Mouse (Mus musculus) forebrain, embryonic 11.5 days (tissue): ENCODE measurements around the gene Gm42878. TPM values are rescaled to one million over a fixed set of nuclear protein-coding genes. Genes with fewer than 3 reads are reported as not detected.

Source experiments
- ATAC-seq: fragments of 200-750 bp; cut with Nextera tagmentation; replicated peaks from 2 replicates; pipeline ENCODE4 v1.8.0; 2017; ENCODE audit warnings: moderate TSS enrichment; ENCODE audit not compliant: low FRiP score
- DNase-seq: peaks from one replicate; pipeline ENCODE4 v3.0.0-alpha.2; 2017; ENCODE audit warnings: low spot score
- H3K27ac ChIP-seq: fragments of 300-500 bp; sonication (generic); 2 replicates; pipeline ENCODE4 v1.5.1; 2014; ENCODE audit warnings: low read depth, low read length
- H3K27me3 ChIP-seq: fragments of 300-500 bp; sonication (generic); 2 replicates; pipeline ENCODE4 v1.6.1; 2014; ENCODE audit warnings: mild to moderate bottlenecking, low read length, mixed read lengths; ENCODE audit not compliant: control insufficient read depth, insufficient read depth
- H3K36me3 ChIP-seq: fragments of 300-500 bp; sonication (generic); 2 replicates; pipeline ENCODE4 v1.6.1; 2014; ENCODE audit warnings: mild to moderate bottlenecking, low read length, moderate library complexity, mixed read lengths; ENCODE audit not compliant: control insufficient read depth, insufficient read depth
- H3K4me1 ChIP-seq: fragments of 300-500 bp; sonication (generic); replicated peaks from 2 replicates; pipeline ENCODE4 v1.6.1; 2014; ENCODE audit warnings: low read length, mixed read lengths; ENCODE audit not compliant: control insufficient read depth, insufficient read depth
- H3K4me2 ChIP-seq: fragments of 300-500 bp; sonication (generic); 2 replicates; pipeline ENCODE4 v1.6.1; 2014; ENCODE audit warnings: low read depth, mild to moderate bottlenecking, low read length, moderate library complexity, mixed read lengths; ENCODE audit not compliant: severe bottlenecking
- H3K4me3 ChIP-seq: fragments of 300-500 bp; sonication (generic); 2 replicates; pipeline ENCODE4 v1.5.1; 2014; ENCODE audit warnings: low read depth, low read length
- H3K9ac ChIP-seq: fragments of 300-500 bp; sonication (generic); 2 replicates; pipeline ENCODE4 v1.6.1; 2014; ENCODE audit warnings: low read length
- H3K9me3 ChIP-seq: fragments of 300-500 bp; sonication (generic); 2 replicates; pipeline ENCODE4 v1.6.1; 2016; ENCODE audit warnings: low read length, mixed read lengths; ENCODE audit not compliant: control insufficient read depth
- WGBS: fragments of 180-500 bp; shearing (Covaris S2); extraction: QIAGEN DNeasy Blood & Tissue Kit; methylation state at CpG from one replicate; pipeline ENCODE4 v1.1.7; 2014; 5-methylcytosine and 5-hydroxymethylcytosine counted together
- polyA plus RNA-seq: library from polyadenylated mRNA; unstranded; fragments of >200 nt; fragmentation: Nextera tagmentation; extraction: Ambion mirVana; gene quantifications from 2 replicates; pipeline ENCODE4 v1.2.1, GENCODE M21; 2014

The Gm42878 gene
- polyA plus RNA-seq, 1 experiment from 2014 or later = not detected

DNA sequence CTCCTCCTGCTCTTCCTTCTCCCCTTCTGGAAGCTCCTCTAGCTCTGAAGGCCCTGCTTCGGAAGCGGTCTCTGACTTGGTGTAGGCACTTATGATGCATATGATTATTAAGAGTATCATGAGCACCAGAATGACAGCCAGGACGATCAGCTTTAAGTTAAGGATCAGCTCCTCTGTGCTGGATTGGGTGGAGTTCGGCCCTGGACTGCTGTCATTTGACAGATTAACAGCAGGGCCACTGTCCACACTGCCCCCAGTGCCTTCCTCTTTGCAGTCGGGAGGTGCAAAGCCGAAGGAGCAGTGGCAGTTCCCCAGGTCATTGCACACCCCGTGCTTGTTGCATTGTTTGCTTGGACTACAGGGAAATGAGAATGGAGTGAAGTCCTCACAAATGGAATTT lies 44.6 kb downstream of the Gm42878 start:
- Histone ChIP-seq H3K4me3 (no peak overlapping the region), H3K27me3 (no peaks in the 10 kb centered on the region), H3K4me2 (no peak overlapping the region), H3K9me3 (no peaks in the 10 kb centered on the region), H3K9ac (no peak overlapping the region), H3K36me3 (no peaks in the 10 kb centered on the region), H3K27ac (no peak overlapping the region), H3K4me1 (no peaks in the 10 kb centered on the region)
- DNase-seq (no peak), ATAC-seq (no peak)
- 81% methylated on average over 7 of the region's 7 CpGs for WGBS

DNA sequence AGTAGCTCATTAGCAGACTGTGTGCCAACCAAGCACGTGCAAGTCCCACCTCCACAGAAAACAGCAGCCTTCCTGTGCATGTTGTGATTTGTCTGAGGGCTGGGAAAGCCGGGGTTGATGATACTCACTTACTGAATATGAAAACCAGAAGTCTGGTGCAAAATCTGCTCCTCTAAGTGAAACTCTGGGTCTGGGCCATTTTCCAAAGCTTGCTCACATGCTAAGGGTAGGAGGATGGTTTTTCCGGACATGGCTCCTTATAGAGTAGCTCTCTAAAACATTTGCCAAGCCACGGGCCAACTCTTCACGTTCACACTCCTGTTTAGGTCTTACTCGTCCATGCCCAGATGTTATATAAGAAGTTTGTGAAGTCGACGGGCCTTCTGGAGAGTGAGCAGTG lies 52.0 kb downstream of the Gm42878 start:
- ATAC-seq = no peak
- no peak for DNase-seq
- WGBS = 82% methylated on average over 8 of the region's 8 CpGs

DNA sequence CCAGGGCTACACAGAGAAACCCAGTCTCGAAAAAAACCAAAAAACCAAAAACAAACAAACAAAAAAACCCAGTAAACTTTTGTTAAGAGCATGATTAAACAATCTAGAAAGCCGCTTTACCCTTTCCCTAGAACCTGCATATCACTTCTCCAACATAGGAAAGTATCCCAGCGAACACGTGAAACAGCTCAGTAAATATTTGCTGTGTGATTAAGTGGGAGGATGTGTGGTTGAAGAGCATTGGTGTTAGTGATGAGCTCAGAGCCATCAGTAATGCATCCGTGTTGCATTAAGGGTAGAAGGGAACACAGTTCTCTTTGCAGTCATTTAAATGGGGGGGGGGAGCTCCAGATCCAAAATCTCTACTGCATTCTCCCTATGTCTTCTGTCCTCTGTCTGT lies 60.5 kb downstream of the Gm42878 start:
- Histone ChIP-seq H3K27me3 (no peaks in the 10 kb centered on the region), H3K27ac (no peak overlapping the region), H3K4me1 (no peaks in the 10 kb centered on the region), H3K9ac (no peak overlapping the region), H3K9me3 (no peaks in the 10 kb centered on the region), H3K4me3 (no peak overlapping the region), H3K36me3 (no peaks in the 10 kb centered on the region), H3K4me2 (no peak overlapping the region)
- WGBS = 84% methylated on average over 5 of the region's 5 CpGs
- no peak for ATAC-seq
- no peak for DNase-seq

More for the DNA sequence above, 52.0 kb downstream of the Gm42878 start:
- H3K9ac ChIP-seq = no peak overlapping the region
- H3K27ac ChIP-seq = no peak overlapping the region
- no peak overlapping the region for H3K4me3 ChIP-seq
- H3K36me3 ChIP-seq = no peaks in the 10 kb centered on the region
- H3K4me2 ChIP-seq = no peak overlapping the region
- no peaks in the 10 kb centered on the region for H3K9me3 ChIP-seq
- no peaks in the 10 kb centered on the region for H3K4me1 ChIP-seq
- H3K27me3 ChIP-seq = no peaks in the 10 kb centered on the region

DNA sequence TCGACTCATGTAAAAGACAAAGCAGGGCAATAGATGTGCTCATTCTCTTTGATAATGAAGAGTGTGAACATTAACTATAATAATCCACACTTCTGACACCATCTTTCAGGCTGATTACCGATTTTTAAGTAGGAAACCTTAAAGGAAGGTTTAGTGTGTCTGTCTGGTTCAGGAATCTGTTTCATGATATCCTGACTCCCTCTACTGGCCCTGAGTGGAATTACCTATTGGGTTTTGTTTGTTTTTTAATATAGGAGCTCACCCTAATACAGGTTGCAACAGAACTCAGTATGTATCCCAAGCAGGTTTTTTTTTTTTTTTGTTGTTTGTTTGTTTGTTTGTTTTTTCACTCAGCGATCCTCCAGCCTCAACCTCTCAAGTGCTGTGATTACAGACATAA lies 67.6 kb downstream of the Gm42878 start:
- WGBS = 40% methylated on average over 3 of the region's 3 CpGs
- Histone ChIP-seq H3K4me1 (no peaks in the 10 kb centered on the region), H3K9ac (no peak overlapping the region), H3K27ac (no peak overlapping the region), H3K4me3 (no peak overlapping the region), H3K27me3 (no peaks in the 10 kb centered on the region), H3K36me3 (no peaks in the 10 kb centered on the region), H3K4me2 (no peak overlapping the region), H3K9me3 (no peaks in the 10 kb centered on the region)
- DNase-seq (no peak), ATAC-seq (no peak)

DNA sequence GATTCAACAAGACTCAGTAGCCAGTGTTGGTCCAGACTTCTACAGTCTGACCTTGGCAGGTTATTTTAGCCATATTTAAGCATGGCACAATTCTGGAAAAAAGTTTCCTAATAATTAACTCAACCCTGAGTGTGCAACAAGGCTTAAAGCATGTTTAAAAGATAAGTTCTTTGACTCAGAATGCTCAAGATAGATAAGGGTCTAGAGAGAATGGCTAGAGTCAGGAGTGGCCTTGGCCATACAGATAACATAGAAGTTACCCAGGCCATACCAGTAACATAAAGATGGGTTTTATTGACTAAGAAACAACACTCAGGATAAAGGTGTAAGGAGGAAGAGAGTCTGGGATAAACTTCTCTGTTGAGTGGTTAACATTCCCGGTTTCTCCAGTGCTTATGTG lies 69.2 kb downstream of the Gm42878 start:
- 91% methylated on average over 1 of the region's 1 CpGs for WGBS

DNA sequence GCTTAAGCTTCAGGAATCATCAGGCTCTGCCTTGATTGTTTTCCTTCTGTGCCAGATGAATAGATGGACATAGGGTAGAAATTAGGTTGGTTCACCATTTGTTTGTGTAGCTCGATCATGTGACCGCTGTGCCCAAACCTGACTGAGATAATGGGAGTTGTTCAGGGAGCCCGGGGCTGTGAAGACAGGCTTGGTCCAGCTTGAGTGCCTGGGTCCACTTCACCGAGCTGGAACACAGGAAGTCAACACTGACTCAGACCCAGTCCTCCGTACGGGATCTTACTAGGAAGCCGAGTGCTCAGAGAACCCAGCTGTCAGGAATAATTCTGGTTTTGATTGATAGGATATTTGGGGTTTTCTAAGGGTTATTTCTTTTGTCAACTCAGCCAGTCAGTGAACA lies 70.7 kb downstream of the Gm42878 start:
- no peak for ATAC-seq
- no peaks in the 10 kb centered on the region for H3K36me3 ChIP-seq
- no peaks in the 10 kb centered on the region for H3K4me1 ChIP-seq
- no peak for DNase-seq
- no peak overlapping the region for H3K27ac ChIP-seq
- no peaks in the 10 kb centered on the region for H3K9me3 ChIP-seq
- H3K27me3 ChIP-seq = no peaks in the 10 kb centered on the region
- WGBS = 67% methylated on average over 7 of the region's 7 CpGs
- no peak overlapping the region for H3K4me2 ChIP-seq
- no peak overlapping the region for H3K4me3 ChIP-seq
- H3K9ac ChIP-seq = no peak overlapping the region

More for the DNA sequence above, 69.2 kb downstream of the Gm42878 start:
- no peak overlapping the region for H3K27ac ChIP-seq
- H3K36me3 ChIP-seq = no peaks in the 10 kb centered on the region
- ATAC-seq (no peak), DNase-seq (no peak)
- H3K9ac ChIP-seq = no peak overlapping the region
- H3K9me3 ChIP-seq = no peaks in the 10 kb centered on the region
- no peaks in the 10 kb centered on the region for H3K4me1 ChIP-seq
- no peaks in the 10 kb centered on the region for H3K27me3 ChIP-seq
- H3K4me3 ChIP-seq = no peak overlapping the region
- H3K4me2 ChIP-seq = no peak overlapping the region

DNA sequence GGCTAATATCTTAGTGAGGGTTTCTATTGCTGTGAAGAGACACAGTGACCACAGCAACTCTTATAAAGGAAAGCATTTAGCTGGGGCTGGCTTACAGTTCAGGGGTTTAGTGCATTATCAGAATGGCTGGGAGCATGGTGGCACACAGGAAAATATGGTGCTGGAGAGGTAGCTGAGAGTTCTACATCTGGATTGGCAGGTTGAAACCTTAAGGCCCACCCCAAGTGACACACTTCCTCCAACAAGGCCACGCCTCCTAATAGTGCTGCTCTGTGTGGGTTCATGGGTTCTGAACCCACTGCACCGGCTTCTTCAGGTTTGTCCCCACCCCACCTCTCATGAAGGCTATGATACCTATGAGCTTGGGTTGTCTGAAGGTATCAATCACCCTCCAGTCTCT lies 72.9 kb downstream of the Gm42878 start:
- ATAC-seq (no peak), DNase-seq (no peak)
- Histone ChIP-seq H3K27me3 (no peaks in the 10 kb centered on the region), H3K36me3 (no peaks in the 10 kb centered on the region), H3K9me3 (no peaks in the 10 kb centered on the region), H3K4me3 (no peak overlapping the region), H3K9ac (no peak overlapping the region), H3K27ac (no peak overlapping the region), H3K4me1 (no peaks in the 10 kb centered on the region), H3K4me2 (no peak overlapping the region)
- 92% methylated on average over 2 of the region's 2 CpGs for WGBS

DNA sequence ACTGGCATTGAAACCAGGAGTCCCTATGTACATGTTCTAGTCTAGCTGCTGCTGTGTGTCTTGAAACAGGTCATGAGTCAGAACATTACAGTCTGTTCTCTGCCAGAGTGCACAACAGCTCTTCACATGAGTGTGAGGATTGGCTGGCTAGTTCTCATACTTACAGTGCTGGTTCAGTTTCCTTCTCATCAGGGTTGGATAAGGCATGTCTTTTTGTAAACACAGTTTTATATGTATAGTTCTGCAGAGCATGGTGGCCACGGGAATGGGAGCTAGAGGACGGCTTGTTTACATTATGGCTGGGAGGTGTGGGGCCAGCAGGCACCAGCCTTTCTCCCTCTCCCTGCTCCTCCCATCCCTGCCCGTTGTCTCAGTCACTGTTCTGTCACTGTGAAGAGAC lies 75.7 kb downstream of the Gm42878 start:
- ATAC-seq (no peak), DNase-seq (no peak)
- WGBS = 62% methylated on average over 3 of the region's 3 CpGs
- Histone ChIP-seq H3K27me3 (no peaks in the 10 kb centered on the region), H3K4me2 (no peak overlapping the region), H3K9ac (no peak overlapping the region), H3K9me3 (no peaks in the 10 kb centered on the region), H3K4me3 (no peak overlapping the region), H3K4me1 (no peaks in the 10 kb centered on the region), H3K27ac (no peak overlapping the region), H3K36me3 (no peaks in the 10 kb centered on the region)
